Mouse (Mus musculus) neural tube, embryonic 11.5 days (tissue): ENCODE measurements around the gene Gjc1. TPM values are rescaled to one million over a fixed set of nuclear protein-coding genes. Genes with fewer than 3 reads are reported as not detected.

Experiments used
- ATAC-seq: fragments of 200-750 bp; cut with Nextera tagmentation; 2 replicates; pipeline ENCODE4 v1.8.0; 2017; ENCODE audit warnings: moderate number of reproducible peaks, mild to moderate bottlenecking, moderate TSS enrichment, moderate library complexity; ENCODE audit not compliant: insufficient read depth, low FRiP score, low TSS enrichment
- DNase-seq: peaks from one replicate; pipeline ENCODE4 v3.0.0-alpha.2; 2015; ENCODE audit warnings: low spot score
- H3K27ac ChIP-seq: fragments of 300-500 bp; sonication (generic); 2 replicates; pipeline ENCODE4 v1.5.1; 2014; ENCODE audit warnings: low read depth, mild to moderate bottlenecking, low read length
- H3K27me3 ChIP-seq: fragments of 300-500 bp; sonication (generic); 2 replicates; pipeline ENCODE4 v1.6.1; 2014; ENCODE audit warnings: mild to moderate bottlenecking, low read length, mixed read lengths; ENCODE audit not compliant: control insufficient read depth, insufficient read depth
- H3K36me3 ChIP-seq: fragments of 300-500 bp; sonication (generic); 2 replicates; pipeline ENCODE4 v1.6.1; 2014; ENCODE audit warnings: mild to moderate bottlenecking, low read length, moderate library complexity, mixed read lengths; ENCODE audit not compliant: control insufficient read depth, insufficient read depth
- H3K4me1 ChIP-seq: fragments of 300-500 bp; sonication (generic); 2 replicates; pipeline ENCODE4 v1.6.1; 2014; ENCODE audit warnings: low read length, mixed read lengths; ENCODE audit not compliant: control insufficient read depth, insufficient read depth
- H3K4me2 ChIP-seq: fragments of 300-500 bp; sonication (generic); 2 replicates; pipeline ENCODE4 v1.6.1; 2014; ENCODE audit warnings: low read depth, mild to moderate bottlenecking, moderate library complexity
- H3K4me3 ChIP-seq: fragments of 300-500 bp; sonication (generic); 2 replicates; pipeline ENCODE4 v1.5.1; 2014; ENCODE audit warnings: low read depth, low read length
- H3K9ac ChIP-seq: fragments of 300-500 bp; sonication (generic); 2 replicates; pipeline ENCODE4 v1.6.1; 2014; ENCODE audit warnings: mild to moderate bottlenecking, low read length
- H3K9me3 ChIP-seq: fragments of 300-500 bp; sonication (generic); 2 replicates; pipeline ENCODE4 v1.6.1; 2016; ENCODE audit warnings: low read length; ENCODE audit not compliant: control insufficient read depth
- WGBS: fragments of 180-500 bp; shearing (Covaris S2); extraction: QIAGEN DNeasy Blood & Tissue Kit; methylation state at CpG from one replicate; pipeline ENCODE4 v1.1.7; 2014; 5-methylcytosine and 5-hydroxymethylcytosine counted together
- polyA plus RNA-seq: library from polyadenylated mRNA; unstranded; fragments of >200 nt; fragmentation: Nextera tagmentation; extraction: Ambion mirVana; gene quantifications from 2 replicates; pipeline ENCODE4 v1.2.1, GENCODE M21; 2014

The Gjc1 gene
- polyA plus RNA-seq, 1 experiment from 2014 or later, result 78.5 TPM

GRCm38 (mm10) chr11:102761309-102762210, 57.9 kb downstream of the Gjc1 start, which contains the start of gene Adam11:
Adam11 (plus strand) TSS chr11:102761439.
- under 1% methylated on average over 42 of the region's 76 CpGs for WGBS
- H3K4me2 ChIP-seq, result peak within 1 kb of the TSS; percentile 97
- H3K4me3 ChIP-seq, result peak within 1 kb of the TSS; percentile 58
- 0 out of 2 replicates have a peak, but pooled peaks have one; percentile 49 for ATAC-seq
- H3K27me3 ChIP-seq, result peaks cover 14% of the 10 kb centered on the region; the same call in 1 of the 2 replicates
- no peaks in the 10 kb centered on the region for H3K36me3 ChIP-seq
- peak; percentile 45 for DNase-seq
- H3K4me1 ChIP-seq, result peaks cover 13% of the 10 kb centered on the region
- H3K9me3 ChIP-seq, result no peaks in the 10 kb centered on the region
- H3K27ac ChIP-seq, result peak within 1 kb of the TSS; percentile 60
- peak within 1 kb of the TSS; percentile 72 for H3K9ac ChIP-seq

DNA sequence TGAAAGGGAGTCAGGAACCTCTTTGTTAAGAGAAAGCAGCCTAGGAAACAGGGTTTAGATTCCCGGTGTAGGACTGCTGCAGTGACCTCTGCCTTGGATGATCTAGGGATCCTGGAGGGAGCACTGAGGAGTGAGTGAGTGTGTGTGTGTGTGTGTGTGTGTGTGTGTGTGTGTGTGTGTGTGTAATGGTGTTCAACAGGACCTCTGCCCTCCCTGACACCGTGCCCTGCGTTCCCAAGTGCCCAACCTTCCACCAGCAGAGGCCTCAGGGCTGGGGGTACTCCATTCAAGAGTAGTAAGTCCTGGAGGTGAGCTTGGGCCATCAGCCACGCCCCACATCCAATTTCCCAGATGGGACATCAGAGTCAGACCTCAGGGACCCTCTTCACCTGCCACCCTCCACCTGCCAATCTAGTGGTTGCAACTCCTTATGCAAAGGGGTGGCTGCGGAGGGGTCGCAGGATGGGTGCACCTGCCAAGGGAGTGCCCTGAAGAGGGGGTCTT, 58.6 kb downstream of the Gjc1 start:
- Histone ChIP-seq H3K27ac (no peak overlapping the region), H3K36me3 (no peaks in the 10 kb centered on the region), H3K4me2 (peak overlapping the region; percentile 97), H3K9me3 (no peaks in the 10 kb centered on the region), H3K9ac (peak overlapping the region; percentile 72), H3K4me1 (peaks cover 13% of the 10 kb centered on the region), H3K4me3 (peak overlapping the region; percentile 58), H3K27me3 (peaks cover 14% of the 10 kb centered on the region; the same call in 1 of the 2 replicates)
- WGBS, result 21% methylated on average over 6 of the region's 6 CpGs
- no peak for ATAC-seq
- DNase-seq, result no peak

- peaks cover 14% of the 10 kb centered on the region; the same call in 1 of the 2 replicates for H3K27me3 ChIP-seq
- ATAC-seq (no peak), DNase-seq (no peak)
- H3K4me2 ChIP-seq, result no peak overlapping the region
- no peaks in the 10 kb centered on the region for H3K36me3 ChIP-seq
- no peak overlapping the region for H3K4me3 ChIP-seq
- H3K9me3 ChIP-seq, result no peaks in the 10 kb centered on the region
- H3K9ac ChIP-seq, result no peak overlapping the region
- 85% methylated on average over 2 of the region's 2 CpGs for WGBS
- H3K27ac ChIP-seq, result no peak overlapping the region
- peaks cover 16% of the 10 kb centered on the region for H3K4me1 ChIP-seq
These were observed 60.5 kb downstream of the Gjc1 start for GRCm38 (mm10) chr11:102758977-102759376.

DNA sequence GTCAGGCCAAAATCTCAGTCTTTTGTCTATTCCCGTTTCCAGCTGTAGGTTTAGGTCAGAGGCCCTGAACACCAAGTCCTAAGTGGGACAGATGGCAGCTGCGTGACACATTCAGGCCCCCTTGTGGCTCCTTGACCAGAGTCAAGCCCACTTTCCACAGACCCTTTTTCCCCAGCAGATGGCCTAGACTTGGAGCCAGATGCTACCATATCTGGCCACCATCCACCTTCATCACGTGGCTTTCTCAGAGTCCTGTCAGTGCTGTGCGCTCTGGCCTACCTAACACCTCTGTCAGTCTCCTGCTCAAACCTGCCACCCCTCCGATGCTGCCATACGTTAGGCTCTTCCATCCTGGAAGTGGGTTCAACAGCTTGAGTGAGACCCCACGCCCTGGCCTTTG, 64.1 kb downstream of the Gjc1 start:
- Histone ChIP-seq H3K9me3 (no peaks in the 10 kb centered on the region), H3K4me1 (peaks cover 6% of the 10 kb centered on the region), H3K4me3 (no peak overlapping the region), H3K36me3 (no peaks in the 10 kb centered on the region), H3K27me3 (0 out of 2 replicates have a peak, but pooled peaks cover 7% of the 10 kb centered on the region), H3K4me2 (no peak overlapping the region), H3K9ac (no peak overlapping the region), H3K27ac (no peak overlapping the region; the same call in 1 of the 2 replicates)
- no peak for DNase-seq
- 79% methylated on average over 7 of the region's 7 CpGs for WGBS
- no peak for ATAC-seq

GRCm38 (mm10) chr11:102754416-102754815, 65.1 kb downstream of the Gjc1 start:
- Histone ChIP-seq H3K9me3 (no peaks in the 10 kb centered on the region), H3K9ac (no peak overlapping the region; the same call in 1 of the 2 replicates), H3K36me3 (no peaks in the 10 kb centered on the region), H3K27me3 (no peaks in the 10 kb centered on the region), H3K4me3 (no peak overlapping the region), H3K4me2 (0 out of 2 replicates have a peak overlapping the region, but pooled peaks have one; percentile 20), H3K4me1 (peaks cover 6% of the 10 kb centered on the region), H3K27ac (peak overlapping the region; percentile 69)
- ATAC-seq (0 out of 2 replicates have a peak, but pooled peaks have one; percentile 20), DNase-seq (no peak)
- WGBS, result 45% methylated on average over 4 of the region's 4 CpGs

DNA sequence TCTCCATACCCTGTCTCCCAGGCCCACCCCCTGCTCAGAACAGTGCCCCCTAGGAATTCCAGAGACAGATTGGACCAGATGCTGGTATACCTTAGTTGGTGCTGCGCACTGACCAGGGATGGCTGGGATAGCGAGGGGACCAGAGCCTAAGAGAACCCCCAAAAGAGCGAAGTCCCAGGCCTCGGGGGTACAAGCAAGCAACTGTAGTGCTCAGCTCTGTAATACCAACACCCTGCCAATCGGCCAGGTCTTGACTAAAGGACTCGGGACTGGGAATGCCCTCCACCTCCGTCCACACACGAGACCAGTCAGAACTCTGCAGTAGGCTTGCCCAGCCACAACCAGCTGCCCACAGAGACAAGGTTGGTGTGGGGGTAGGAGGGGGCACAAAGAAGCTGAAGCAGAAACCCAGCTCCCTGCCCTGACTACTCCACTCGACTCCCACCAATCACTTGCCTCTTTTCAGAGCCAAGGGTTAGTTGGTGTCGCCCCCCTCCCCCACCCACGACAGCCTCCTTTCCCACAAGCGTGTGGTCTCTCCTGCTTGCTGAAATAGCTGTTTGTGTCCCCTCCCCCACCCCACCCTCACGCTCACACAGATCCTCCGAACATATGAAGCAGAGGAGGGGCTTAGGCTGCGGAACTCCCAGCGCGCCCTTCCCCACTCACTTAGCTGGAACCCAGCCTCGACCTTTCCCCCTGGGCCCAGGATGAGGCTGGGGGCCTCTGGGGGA, 65.7 kb downstream of the Gjc1 start:
- no peak overlapping the region for H3K4me3 ChIP-seq
- DNase-seq (peak; percentile 63), ATAC-seq (peak; percentile 13; the same call in 1 of the 2 replicates)
- no peaks in the 10 kb centered on the region for H3K9me3 ChIP-seq
- H3K27ac ChIP-seq, result peak overlapping the region; percentile 69
- H3K27me3 ChIP-seq, result no peaks in the 10 kb centered on the region
- H3K9ac ChIP-seq, result peak overlapping the region; percentile 11; the same call in 1 of the 2 replicates
- 0 out of 2 replicates have a peak overlapping the region, but pooled peaks have one; percentile 20 for H3K4me2 ChIP-seq
- H3K4me1 ChIP-seq, result peaks cover 6% of the 10 kb centered on the region
- no peaks in the 10 kb centered on the region for H3K36me3 ChIP-seq
- WGBS, result 43% methylated on average over 18 of the region's 18 CpGs

DNA sequence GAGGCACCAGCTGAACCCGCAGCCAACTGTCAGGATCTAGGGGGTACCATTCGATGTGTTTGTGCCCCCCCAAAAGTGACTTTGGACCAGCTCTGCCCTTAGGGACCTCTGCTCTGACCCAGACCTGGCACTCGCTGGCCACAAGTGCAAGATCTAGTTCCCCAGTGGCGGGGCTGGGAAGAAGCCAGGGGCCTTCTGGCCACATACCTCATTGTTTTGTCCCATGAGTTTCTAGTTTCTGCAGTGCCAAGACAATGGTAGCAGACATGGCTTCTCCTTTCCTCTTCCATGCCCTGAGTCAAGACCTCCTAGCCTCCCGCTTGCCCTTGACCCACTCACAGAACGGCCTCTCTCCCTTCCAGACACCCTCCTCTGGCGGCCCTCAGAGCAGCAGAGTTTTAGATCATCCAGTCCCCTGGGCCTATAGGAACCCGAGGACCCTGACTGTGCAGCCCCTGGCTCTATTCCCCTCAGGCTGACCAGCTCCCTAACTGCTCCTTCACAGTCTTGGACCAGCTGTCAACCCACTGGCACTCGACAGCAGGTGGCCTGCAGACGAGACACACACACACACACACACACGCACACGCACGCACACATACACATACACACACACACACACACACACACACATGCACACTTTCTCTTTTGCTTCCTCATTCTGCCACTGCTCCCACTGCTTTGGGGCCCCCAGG, 66.5 kb downstream of the Gjc1 start:
- H3K36me3 ChIP-seq, result no peaks in the 10 kb centered on the region
- ATAC-seq (no peak), DNase-seq (peak; percentile 12)
- peak overlapping the region; percentile 69 for H3K27ac ChIP-seq
- H3K4me1 ChIP-seq, result peaks cover 6% of the 10 kb centered on the region
- H3K4me3 ChIP-seq, result no peak overlapping the region
- H3K27me3 ChIP-seq, result no peaks in the 10 kb centered on the region
- no peak overlapping the region; the same call in 1 of the 2 replicates for H3K9ac ChIP-seq
- H3K4me2 ChIP-seq, result no peak overlapping the region
- no peaks in the 10 kb centered on the region for H3K9me3 ChIP-seq
- WGBS, result 73% methylated on average over 13 of the region's 13 CpGs

GRCm38 (mm10) chr11:102749712-102750111, 69.8 kb downstream of the Gjc1 start:
- Histone ChIP-seq H3K4me1 (peaks cover 6% of the 10 kb centered on the region), H3K4me3 (no peak overlapping the region), H3K9me3 (no peaks in the 10 kb centered on the region), H3K9ac (no peak overlapping the region), H3K4me2 (no peak overlapping the region), H3K27ac (no peak overlapping the region), H3K27me3 (no peaks in the 10 kb centered on the region), H3K36me3 (no peaks in the 10 kb centered on the region)
- DNase-seq (peak; percentile 12), ATAC-seq (no peak)
- 81% methylated on average over 2 of the region's 2 CpGs for WGBS
